Mouse (Mus musculus): Measurements from ENCODE around the gene Rfc1. TPM values are rescaled to one million over a fixed set of nuclear protein-coding genes. Genes with fewer than 3 reads are reported as not detected.

Rfc1 gene
- polyA plus RNA-seq, 1 experiment from 2014 or later, result 54.3 TPM

GRCm38 (mm10) chr5:65231289-65232003, 104.0 kb downstream of the Rfc1 start:
- Histone ChIP-seq H3K4me1 (replicated peaks) (no peaks in the 10 kb centered on the region), H3K36me3 (peaks cover 49% of the 10 kb centered on the region), H3K4me3 (no peak overlapping the region), H3K27me3 (ENCODE audit: insufficient read depth, poor library complexity, severe bottlenecking) (no peaks in the 10 kb centered on the region), H3K27ac (no peak overlapping the region), H3K9me3 (no peaks in the 10 kb centered on the region)
- DNase-seq (ENCODE audit: low spot score), result no peak
- WGBS, result 90% methylated on average over 12 of the region's 12 CpGs

DNA sequence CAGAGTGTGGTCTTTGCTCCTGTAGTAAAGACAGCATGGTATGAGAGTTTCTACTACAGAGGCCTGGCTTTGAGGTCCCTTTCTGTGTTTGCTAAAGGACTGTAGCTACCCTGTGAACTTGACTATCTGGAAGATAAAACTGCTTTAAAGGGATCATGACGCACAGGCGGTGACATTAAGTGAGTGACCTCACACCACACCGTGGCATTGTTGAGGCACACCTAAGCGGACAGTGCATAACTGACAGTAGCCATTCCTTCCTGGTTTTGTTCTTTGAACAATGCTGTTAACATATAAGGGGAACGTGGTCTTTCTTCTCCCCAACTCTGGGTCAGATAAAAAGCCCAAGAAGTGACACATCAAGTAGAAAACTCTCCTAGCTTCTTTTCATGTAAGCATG, 111.4 kb downstream of the Rfc1 start:
- H3K9me3 ChIP-seq, result no peaks in the 10 kb centered on the region
- H3K27me3 ChIP-seq (ENCODE audit: insufficient read depth, poor library complexity, severe bottlenecking), result no peaks in the 10 kb centered on the region
- H3K4me3 ChIP-seq, result no peak overlapping the region
- 89% methylated on average over 5 of the region's 5 CpGs for WGBS
- no peak overlapping the region for H3K27ac ChIP-seq
- DNase-seq (ENCODE audit: low spot score), result no peak
- peaks cover 65% of the 10 kb centered on the region for H3K36me3 ChIP-seq
- H3K4me1 ChIP-seq (replicated peaks), result no peaks in the 10 kb centered on the region

GRCm38 (mm10) chr5:65221037-65221436, 114.4 kb downstream of the Rfc1 start:
- Histone ChIP-seq H3K27me3 (ENCODE audit: insufficient read depth, poor library complexity, severe bottlenecking) (no peaks in the 10 kb centered on the region), H3K4me3 (no peak overlapping the region), H3K36me3 (peaks cover 39% of the 10 kb centered on the region), H3K27ac (no peak overlapping the region), H3K4me1 (replicated peaks) (no peaks in the 10 kb centered on the region), H3K9me3 (no peaks in the 10 kb centered on the region)
- no peak for DNase-seq (ENCODE audit: low spot score)
- 89% methylated on average over 7 of the region's 7 CpGs for WGBS

GRCm38 (mm10) chr5:65217305-65218269, 117.9 kb downstream of the Rfc1 start:
- H3K36me3 ChIP-seq, result peaks cover 15% of the 10 kb centered on the region; the same call in 1 of the 2 replicates
- WGBS, result 89% methylated on average over 11 of the region's 11 CpGs
- H3K27me3 ChIP-seq (ENCODE audit: insufficient read depth, poor library complexity, severe bottlenecking), result no peaks in the 10 kb centered on the region
- no peak overlapping the region for H3K4me3 ChIP-seq
- no peak overlapping the region for H3K27ac ChIP-seq
- no peaks in the 10 kb centered on the region for H3K9me3 ChIP-seq
- no peaks in the 10 kb centered on the region for H3K4me1 ChIP-seq (replicated peaks)
- DNase-seq (ENCODE audit: low spot score), result no peak

DNA sequence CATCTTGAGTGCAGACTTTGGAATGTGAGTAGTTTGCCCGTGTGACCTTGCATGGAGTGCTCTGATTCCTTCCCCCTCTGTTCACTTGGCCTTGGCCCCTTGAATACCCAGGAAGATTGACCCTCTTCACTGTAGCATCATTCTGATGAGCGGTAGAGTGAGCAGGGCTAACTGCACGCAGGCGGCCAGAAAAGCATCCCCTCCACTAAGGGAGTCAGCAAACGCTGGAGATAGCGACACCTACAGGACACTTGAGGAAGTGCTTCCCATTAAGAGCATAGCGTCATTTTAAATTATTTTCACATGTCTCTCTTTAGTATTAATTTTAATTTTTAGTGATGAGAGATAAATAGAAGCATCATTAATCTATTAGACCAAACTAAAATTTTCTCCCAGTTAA, 122.1 kb downstream of the Rfc1 start:
- Histone ChIP-seq H3K36me3 (no peaks in the 10 kb centered on the region), H3K27me3 (ENCODE audit: insufficient read depth, poor library complexity, severe bottlenecking) (no peaks in the 10 kb centered on the region), H3K27ac (no peak overlapping the region), H3K4me1 (replicated peaks) (no peaks in the 10 kb centered on the region), H3K4me3 (no peak overlapping the region), H3K9me3 (no peaks in the 10 kb centered on the region)
- DNase-seq (ENCODE audit: low spot score), result peak; percentile 24
- whole genome bisulfite sequencing, result 21% methylated on average over 7 of the region's 7 CpGs

Other genes with a start within 250 kb of the Rfc1 start
- gene Tmem156, start 243.5 kb downstream of the Rfc1 start, polyA plus RNA-seq (2016; fragmentation: Nextera tagmentation; extraction: Ambion mirVana), result not detected in 2 replicates
- gene Klhl5, start 228.1 kb downstream of the Rfc1 start, polyA plus RNA-seq (2016; fragmentation: Nextera tagmentation; extraction: Ambion mirVana), result 15.7 and 18.9 TPM in 2 replicates
- gene Wdr19, start 136.0 kb downstream of the Rfc1 start, polyA plus RNA-seq (2016; fragmentation: Nextera tagmentation; extraction: Ambion mirVana), result 12.4 and 12.9 TPM in 2 replicates
- gene Klb, start 12.6 kb upstream of the Rfc1 start, polyA plus RNA-seq (2016; fragmentation: Nextera tagmentation; extraction: Ambion mirVana), result not detected in 2 replicates
- 863 and 960 TPM in 2 replicates for gene Rpl9, start 55.8 kb upstream of the Rfc1 start, polyA plus RNA-seq (2016; fragmentation: Nextera tagmentation; extraction: Ambion mirVana)
- gene Lias, start 55.8 kb upstream of the Rfc1 start, polyA plus RNA-seq (2016; fragmentation: Nextera tagmentation; extraction: Ambion mirVana), result 60.5 and 67.9 TPM in 2 replicates
- 52.0 and 62.9 TPM in 2 replicates for gene Ugdh, start 100.3 kb upstream of the Rfc1 start, polyA plus RNA-seq (2016; fragmentation: Nextera tagmentation; extraction: Ambion mirVana)
- gene Gm43552, start 157.2 kb upstream of the Rfc1 start, polyA plus RNA-seq (2016; fragmentation: Nextera tagmentation; extraction: Ambion mirVana), result not detected in 2 replicates
- 74.4 and 106 TPM in 2 replicates for gene Smim14, start 201.5 kb upstream of the Rfc1 start, polyA plus RNA-seq (2016; fragmentation: Nextera tagmentation; extraction: Ambion mirVana)
- gene Ube2k, start 201.6 kb upstream of the Rfc1 start, polyA plus RNA-seq (2016; fragmentation: Nextera tagmentation; extraction: Ambion mirVana), result 182 and 190 TPM in 2 replicates